Mouse (Mus musculus): ENCODE data around the gene Macrod2. TPM values are rescaled to one million over a fixed set of nuclear protein-coding genes. Genes with fewer than 3 reads are reported as not detected.

Gene Macrod2
- total and polyA plus RNA-seq, 2 experiments from 2014 or later: 37.3 to 67.2 TPM

- WGBS: 55% methylated on average over 4 of the region's 4 CpGs
- peak; percentile 38 for DNase-seq (ENCODE audit: low spot score)
- H3K9me3 ChIP-seq (ENCODE audit: low read length): no peaks in the 10 kb centered on the region
- no peaks in the 10 kb centered on the region for H3K4me1 ChIP-seq (ENCODE audit: insufficient read depth, low read length)
- no peak overlapping the region for H3K4me3 ChIP-seq (ENCODE audit: low read depth, low read length)
- no peak overlapping the region for H3K9ac ChIP-seq (replicated peaks; ENCODE audit: low read length, poor library complexity, severe bottlenecking)
- no peaks in the 10 kb centered on the region for H3K27me3 ChIP-seq (ENCODE audit: insufficient read depth, low read length)
- no peak overlapping the region for H3K4me2 ChIP-seq (ENCODE audit: low read depth, low read length, poor library complexity, severe bottlenecking)
- no peak for ATAC-seq (ENCODE audit: low FRiP score)
- H3K27ac ChIP-seq (ENCODE audit: low read depth, low read length): no peak overlapping the region
- H3K36me3 ChIP-seq (ENCODE audit: insufficient read depth, low read length): no peaks in the 10 kb centered on the region
- TF ChIP-seq CTCF (IDR thresholded peaks at IDR 0.05): no peak
These were observed 1127.0 kb downstream of the Macrod2 start for GRCm38 (mm10) chr2:141522081-141522480.

- no peak for ATAC-seq (ENCODE audit: low FRiP score)
- H3K36me3 ChIP-seq (ENCODE audit: insufficient read depth, low read length): no peaks in the 10 kb centered on the region
- no peaks in the 10 kb centered on the region for H3K4me1 ChIP-seq (ENCODE audit: insufficient read depth, low read length)
- H3K9ac ChIP-seq (replicated peaks; ENCODE audit: low read length, poor library complexity, severe bottlenecking): no peak overlapping the region
- no peak for TF ChIP-seq CTCF (IDR thresholded peaks at IDR 0.05)
- H3K4me2 ChIP-seq (ENCODE audit: low read depth, low read length, poor library complexity, severe bottlenecking): no peak overlapping the region
- no peaks in the 10 kb centered on the region for H3K9me3 ChIP-seq (ENCODE audit: low read length)
- H3K4me3 ChIP-seq (ENCODE audit: low read depth, low read length): no peak overlapping the region
- no peak overlapping the region for H3K27ac ChIP-seq (ENCODE audit: low read depth, low read length)
- no peaks in the 10 kb centered on the region for H3K27me3 ChIP-seq (ENCODE audit: insufficient read depth, low read length)
- no peak for DNase-seq (ENCODE audit: low spot score)
These were observed 1150.8 kb downstream of the Macrod2 start for GRCm38 (mm10) chr2:141545877-141546276.

DNA sequence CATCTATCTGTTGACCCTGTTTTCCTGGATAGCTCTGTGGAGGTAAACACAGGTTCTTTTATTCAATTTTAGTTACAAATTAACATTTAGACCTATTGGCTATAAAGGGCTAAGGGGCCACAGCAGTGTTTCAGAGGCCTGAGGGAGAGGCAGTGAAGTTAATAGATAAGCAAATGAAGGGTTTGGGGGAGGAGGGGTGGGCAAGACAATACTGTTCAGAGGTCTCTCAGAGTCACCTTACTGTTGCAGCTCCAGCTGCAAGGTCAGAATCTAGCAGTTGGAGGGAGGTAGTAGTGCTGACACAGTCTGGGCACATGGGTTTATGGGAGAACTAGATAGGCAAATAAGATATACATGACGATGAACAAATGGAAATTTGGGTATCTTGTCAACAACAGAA, 1156.6 kb downstream of the Macrod2 start:
- no peak for TF ChIP-seq CTCF (IDR thresholded peaks at IDR 0.05)
- WGBS: 96% methylated on average over 1 of the region's 1 CpGs
- ATAC-seq (ENCODE audit: low FRiP score): no peak
- Histone ChIP-seq H3K4me1 (ENCODE audit: insufficient read depth, low read length) (no peaks in the 10 kb centered on the region), H3K36me3 (ENCODE audit: insufficient read depth, low read length) (no peaks in the 10 kb centered on the region), H3K4me2 (ENCODE audit: low read depth, low read length, poor library complexity, severe bottlenecking) (no peak overlapping the region), H3K4me3 (ENCODE audit: low read depth, low read length) (no peak overlapping the region), H3K9me3 (ENCODE audit: low read length) (no peaks in the 10 kb centered on the region), H3K9ac (replicated peaks; ENCODE audit: low read length, poor library complexity, severe bottlenecking) (no peak overlapping the region), H3K27me3 (ENCODE audit: insufficient read depth, low read length) (no peaks in the 10 kb centered on the region), H3K27ac (ENCODE audit: low read depth, low read length) (no peak overlapping the region)
- no peak for DNase-seq (ENCODE audit: low spot score)

DNA sequence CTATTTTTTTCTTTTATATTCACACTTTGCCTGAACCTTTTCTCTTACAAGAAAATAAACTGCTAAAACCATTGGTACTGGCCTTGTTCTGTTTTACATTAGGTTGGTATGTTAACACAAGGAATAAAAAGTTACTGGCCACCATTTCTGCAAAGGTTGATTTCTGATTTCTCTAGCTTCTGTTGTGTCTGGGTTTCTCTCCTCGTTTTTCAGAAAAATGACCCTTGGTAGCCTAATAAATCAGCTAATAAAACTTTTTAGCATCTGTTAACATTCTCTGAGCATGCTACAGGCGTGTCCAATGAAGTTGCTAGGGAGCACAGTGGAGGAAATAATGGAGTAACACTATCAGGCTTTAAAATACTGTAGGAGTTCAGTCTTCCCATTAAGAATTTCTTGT, 1161.6 kb downstream of the Macrod2 start:
- H3K9me3 ChIP-seq (ENCODE audit: low read length): no peaks in the 10 kb centered on the region
- H3K27me3 ChIP-seq (ENCODE audit: insufficient read depth, low read length): no peaks in the 10 kb centered on the region
- no peak overlapping the region for H3K4me2 ChIP-seq (ENCODE audit: low read depth, low read length, poor library complexity, severe bottlenecking)
- no peak overlapping the region for H3K27ac ChIP-seq (ENCODE audit: low read depth, low read length)
- 67% methylated on average over 2 of the region's 2 CpGs for WGBS
- H3K4me3 ChIP-seq (ENCODE audit: low read depth, low read length): no peak overlapping the region
- no peak overlapping the region for H3K9ac ChIP-seq (replicated peaks; ENCODE audit: low read length, poor library complexity, severe bottlenecking)
- no peaks in the 10 kb centered on the region for H3K36me3 ChIP-seq (ENCODE audit: insufficient read depth, low read length)
- no peak for ATAC-seq (ENCODE audit: low FRiP score)
- TF ChIP-seq CTCF (IDR thresholded peaks at IDR 0.05): no peak
- no peak for DNase-seq (ENCODE audit: low spot score)
- no peaks in the 10 kb centered on the region for H3K4me1 ChIP-seq (ENCODE audit: insufficient read depth, low read length)

DNA sequence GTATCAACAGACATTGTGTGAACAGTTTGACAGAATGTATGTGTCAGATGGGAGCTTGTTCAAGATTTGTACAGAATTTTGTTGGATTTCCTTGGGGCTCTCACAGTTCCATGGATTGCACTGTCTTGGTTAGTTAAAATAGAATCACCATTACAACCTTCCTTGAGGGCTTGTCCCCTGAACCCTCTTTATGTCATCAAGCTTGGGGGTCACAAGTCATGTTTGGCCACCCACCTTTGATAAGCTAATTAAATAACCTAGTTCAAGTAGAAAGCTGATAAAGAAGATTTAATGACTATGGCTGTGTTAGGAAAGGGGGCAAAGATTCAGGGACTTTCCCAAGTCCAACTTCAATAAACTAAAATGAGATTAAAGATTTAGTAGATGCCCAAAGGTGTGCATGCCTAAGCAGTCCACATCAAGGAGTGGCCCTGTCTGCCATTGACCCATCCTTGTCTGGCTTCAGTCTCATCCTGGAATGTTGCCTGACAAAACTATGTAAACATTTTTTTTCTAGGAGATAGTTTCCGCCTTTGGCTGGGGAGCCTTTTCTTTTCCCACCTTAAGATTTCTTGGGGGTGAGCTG, 1163.2 kb downstream of the Macrod2 start:
- no peak for ATAC-seq (ENCODE audit: low FRiP score)
- Histone ChIP-seq H3K9ac (replicated peaks; ENCODE audit: low read length, poor library complexity, severe bottlenecking) (no peak overlapping the region), H3K4me3 (ENCODE audit: low read depth, low read length) (no peak overlapping the region), H3K27me3 (ENCODE audit: insufficient read depth, low read length) (no peaks in the 10 kb centered on the region), H3K9me3 (ENCODE audit: low read length) (no peaks in the 10 kb centered on the region), H3K36me3 (ENCODE audit: insufficient read depth, low read length) (no peaks in the 10 kb centered on the region), H3K4me1 (ENCODE audit: insufficient read depth, low read length) (no peaks in the 10 kb centered on the region), H3K27ac (ENCODE audit: low read depth, low read length) (no peak overlapping the region), H3K4me2 (ENCODE audit: low read depth, low read length, poor library complexity, severe bottlenecking) (no peak overlapping the region)
- WGBS: 79% methylated on average over 1 of the region's 1 CpGs
- no peak for DNase-seq (ENCODE audit: low spot score)
- TF ChIP-seq CTCF (IDR thresholded peaks at IDR 0.05): no peak

DNA sequence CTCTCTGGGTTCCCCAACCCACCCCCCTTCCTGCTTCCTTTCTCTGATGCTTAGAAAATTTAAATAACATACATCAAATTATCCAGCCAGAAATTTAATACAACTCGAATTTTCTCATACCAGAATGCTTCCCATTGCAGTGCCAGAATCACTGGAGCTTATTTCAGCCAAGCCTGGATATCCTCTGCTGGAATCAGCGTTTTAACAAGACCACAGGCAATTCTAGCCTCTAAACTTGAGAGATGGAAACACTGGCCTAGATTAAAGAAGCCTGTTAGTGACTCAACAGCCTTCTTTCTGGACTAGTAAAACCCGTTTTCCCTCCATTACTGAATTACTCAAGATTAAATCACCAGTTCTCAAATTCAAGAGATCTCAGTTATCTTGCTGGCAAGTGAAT, 1170.9 kb downstream of the Macrod2 start:
- Histone ChIP-seq H3K27me3 (ENCODE audit: insufficient read depth, low read length) (no peaks in the 10 kb centered on the region), H3K4me1 (ENCODE audit: insufficient read depth, low read length) (no peaks in the 10 kb centered on the region), H3K4me3 (ENCODE audit: low read depth, low read length) (no peak overlapping the region), H3K4me2 (ENCODE audit: low read depth, low read length, poor library complexity, severe bottlenecking) (no peak overlapping the region), H3K9ac (replicated peaks; ENCODE audit: low read length, poor library complexity, severe bottlenecking) (no peak overlapping the region), H3K9me3 (ENCODE audit: low read length) (no peaks in the 10 kb centered on the region), H3K27ac (ENCODE audit: low read depth, low read length) (no peak overlapping the region), H3K36me3 (ENCODE audit: insufficient read depth, low read length) (no peaks in the 10 kb centered on the region)
- TF ChIP-seq CTCF (IDR thresholded peaks at IDR 0.05): no peak
- WGBS: 63% methylated on average over 3 of the region's 3 CpGs
- DNase-seq (ENCODE audit: low spot score) (no peak), ATAC-seq (ENCODE audit: low FRiP score) (no peak)

Data from midbrain, postnatal 0 days (tissue).